Mouse (Mus musculus): Measurements from ENCODE around the gene Ubac1.

GRCm38 (mm10) chr2:26055747-26056102 is 34.2 kb upstream of the Ubac1 start:
- no peak for TF ChIP-seq CTCF (IDR thresholded peaks at IDR 0.05)
- TF ChIP-seq EP300 (IDR thresholded peaks at IDR 0.05): no peak
